Mouse (Mus musculus) right cerebral cortex, postnatal 14 days (tissue): ENCODE measurements around the gene Slc4a3.

Source experiments
- DNase-seq: peaks from one replicate; pipeline ENCODE4 v3.0.0; 2022

Gene Slc4a3

DNA sequence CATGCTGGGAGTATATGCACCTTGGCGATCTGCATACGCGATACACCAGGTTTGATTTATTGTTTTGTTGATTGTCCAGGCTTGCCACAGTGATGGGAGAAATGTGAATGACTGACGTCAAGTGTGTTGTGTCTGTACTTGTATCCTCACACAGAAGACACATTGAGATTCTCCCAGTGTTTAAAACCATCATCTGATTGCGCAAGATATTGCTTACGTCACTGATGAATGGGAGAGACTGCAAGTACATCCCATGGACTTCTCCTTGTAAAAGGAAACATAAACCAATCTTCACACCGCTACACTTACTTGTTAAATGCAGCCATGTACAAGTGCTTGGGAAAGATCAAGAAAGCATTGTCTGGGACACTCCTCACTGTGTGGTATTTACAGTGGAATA is 62.2 kb downstream of the Slc4a3 start:
- DNase-seq: no peak

- DNase-seq: no peak
These were observed 62.7 kb downstream of the Slc4a3 start for GRCm38 (mm10) chr1:75608625-75609263.

GRCm38 (mm10) chr1:75609264-75609662 is 63.2 kb downstream of the Slc4a3 start:
- DNase-seq: no peak

GRCm38 (mm10) chr1:75610553-75610952 is 64.5 kb downstream of the Slc4a3 start:
- DNase-seq: no peak
